Mouse (Mus musculus) C2C12 (cell line): ENCODE results near the gene Flnb. TPM values are rescaled to one million over a fixed set of nuclear protein-coding genes. Genes with fewer than 3 reads are reported as not detected.

Source experiments
- H3K27me3 ChIP-seq: one replicate; pipeline ENCODE4 v1.6.1; 2011; ENCODE audit not compliant: control insufficient read depth, insufficient read depth, insufficient read length
- H3K36me3 ChIP-seq: one replicate; pipeline ENCODE4 v1.6.1; 2011; ENCODE audit not compliant: control insufficient read depth, insufficient read depth
- H3K4me3 ChIP-seq: one replicate; pipeline ENCODE4 v1.5.1; 2011; ENCODE audit warnings: mild to moderate bottlenecking, control low read depth; ENCODE audit not compliant: poor library complexity, insufficient read depth, severe bottlenecking
- H3K79me2 ChIP-seq: one replicate; pipeline ENCODE4 v1.6.1; 2011; ENCODE audit not compliant: control insufficient read depth, insufficient read depth
- H3K79me3 ChIP-seq: one replicate; pipeline ENCODE4 v1.6.1; 2011; ENCODE audit warnings: low read depth, control low read depth
- H3ac ChIP-seq: one replicate; pipeline ENCODE3; 2011; ENCODE audit warnings: low read depth; ENCODE audit not compliant: control insufficient read depth, insufficient read length
- CEBPB ChIP-seq: IDR thresholded peaks from one replicate; pipeline ENCODE4 v1.6.1; 2011; ENCODE audit warnings: low read depth, mild to moderate bottlenecking, control low read depth, moderate library complexity
- CTCF ChIP-seq: IDR thresholded peaks from one replicate; pipeline ENCODE4 v1.5.1; 2011; ENCODE audit not compliant: control insufficient read depth, insufficient read depth, insufficient read length
- FOSL1 ChIP-seq: IDR thresholded peaks from one replicate; pipeline ENCODE4 v1.8.0; 2011; ENCODE audit warnings: mild to moderate bottlenecking, low read length; ENCODE audit not compliant: poor library complexity, insufficient read depth, severe bottlenecking
- MAX ChIP-seq: IDR thresholded peaks from one replicate; pipeline ENCODE4 v1.6.1; 2011; ENCODE audit warnings: mild to moderate bottlenecking, control low read depth
- MYOD1 ChIP-seq: IDR thresholded peaks from one replicate; pipeline ENCODE4 v1.6.1; 2011; ENCODE audit warnings: low read depth; ENCODE audit not compliant: control insufficient read depth, insufficient read length
- MYOG ChIP-seq: IDR thresholded peaks from one replicate; pipeline ENCODE4 v1.6.1; 2011; ENCODE audit not compliant: control insufficient read depth, insufficient read length; ENCODE audit errors: extremely low read depth
- USF1 ChIP-seq: IDR thresholded peaks from one replicate; pipeline ENCODE4 v1.6.1; 2011; ENCODE audit warnings: low read depth, mild to moderate bottlenecking, control low read depth, moderate library complexity
- polyA plus RNA-seq: library from polyadenylated mRNA; unstranded; fragments of >200 nt; fragmentation: generic; extraction: Trizol; gene quantifications from one replicate; pipeline ENCODE4 v1.2.1, GENCODE M21; 2012; ENCODE audit warnings: missing spikeins

Flnb gene
- polyA plus RNA-seq, 1 experiment, result 154 TPM

DNA sequence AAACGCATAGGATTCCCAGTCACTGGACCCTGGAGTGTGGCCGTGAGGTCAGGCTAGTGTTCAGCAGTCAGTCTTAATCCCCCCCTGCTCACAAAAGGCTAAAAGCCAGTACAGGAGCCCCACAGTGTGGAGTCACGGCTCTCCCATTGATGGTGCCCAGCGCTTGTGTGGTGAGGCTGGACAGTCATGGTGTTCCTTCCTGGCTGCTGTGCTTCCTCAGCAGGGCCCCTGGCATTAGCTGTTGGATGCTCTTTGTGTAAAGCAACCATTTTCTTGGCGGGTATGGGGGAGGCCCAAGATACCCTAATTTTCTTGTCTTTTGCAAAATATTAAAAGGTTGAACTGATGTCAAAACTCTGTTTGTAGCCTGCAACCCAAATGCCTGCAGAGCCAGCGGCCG is 69.4 kb downstream of the Flnb start:
- peaks cover 18% of the 10 kb centered on the region for H3K79me2 ChIP-seq
- H3K79me3 ChIP-seq, result peaks cover 10% of the 10 kb centered on the region
- H3K4me3 ChIP-seq, result no peak overlapping the region
- TF ChIP-seq CTCF (no peak), USF1 (no peak), MAX (no peak), CEBPB (no peak), FOSL1 (no peak), MYOG (no peak)
- no peaks in the 10 kb centered on the region for H3K27me3 ChIP-seq
- peaks cover 99% of the 10 kb centered on the region for H3K36me3 ChIP-seq
- no peak overlapping the region for H3ac ChIP-seq

DNA sequence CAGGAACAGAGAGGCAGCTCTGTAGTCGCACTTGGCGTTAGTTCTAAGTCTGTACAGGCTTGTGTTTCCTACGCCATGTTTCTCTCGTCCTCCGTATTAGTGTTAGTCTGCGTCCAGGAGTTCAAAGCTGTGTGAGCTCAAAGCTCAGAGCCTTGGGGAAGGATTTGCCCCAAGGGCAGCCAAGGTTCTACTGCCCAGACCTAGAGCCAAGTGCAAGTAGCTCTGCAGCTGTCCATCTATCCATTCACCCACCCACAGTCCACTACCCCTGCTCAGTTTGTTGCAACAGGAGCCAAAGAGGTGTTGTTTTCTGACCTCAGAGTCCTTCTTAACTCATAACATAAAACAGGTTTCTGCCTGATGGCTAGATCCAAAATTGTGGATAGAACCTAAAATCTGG is 70.5 kb downstream of the Flnb start:
- Histone ChIP-seq H3K4me3 (no peak overlapping the region), H3K79me2 (peaks cover 13% of the 10 kb centered on the region), H3K36me3 (peaks cover 99% of the 10 kb centered on the region), H3K79me3 (peaks cover 7% of the 10 kb centered on the region), H3ac (no peak overlapping the region), H3K27me3 (no peaks in the 10 kb centered on the region)
- no peak for TF ChIP-seq FOSL1
- no peak for TF ChIP-seq CEBPB
- TF ChIP-seq MYOD1, result no peak
- TF ChIP-seq MYOG, result no peak
- TF ChIP-seq MAX, result no peak
- TF ChIP-seq USF1, result no peak
- TF ChIP-seq CTCF, result no peak

DNA sequence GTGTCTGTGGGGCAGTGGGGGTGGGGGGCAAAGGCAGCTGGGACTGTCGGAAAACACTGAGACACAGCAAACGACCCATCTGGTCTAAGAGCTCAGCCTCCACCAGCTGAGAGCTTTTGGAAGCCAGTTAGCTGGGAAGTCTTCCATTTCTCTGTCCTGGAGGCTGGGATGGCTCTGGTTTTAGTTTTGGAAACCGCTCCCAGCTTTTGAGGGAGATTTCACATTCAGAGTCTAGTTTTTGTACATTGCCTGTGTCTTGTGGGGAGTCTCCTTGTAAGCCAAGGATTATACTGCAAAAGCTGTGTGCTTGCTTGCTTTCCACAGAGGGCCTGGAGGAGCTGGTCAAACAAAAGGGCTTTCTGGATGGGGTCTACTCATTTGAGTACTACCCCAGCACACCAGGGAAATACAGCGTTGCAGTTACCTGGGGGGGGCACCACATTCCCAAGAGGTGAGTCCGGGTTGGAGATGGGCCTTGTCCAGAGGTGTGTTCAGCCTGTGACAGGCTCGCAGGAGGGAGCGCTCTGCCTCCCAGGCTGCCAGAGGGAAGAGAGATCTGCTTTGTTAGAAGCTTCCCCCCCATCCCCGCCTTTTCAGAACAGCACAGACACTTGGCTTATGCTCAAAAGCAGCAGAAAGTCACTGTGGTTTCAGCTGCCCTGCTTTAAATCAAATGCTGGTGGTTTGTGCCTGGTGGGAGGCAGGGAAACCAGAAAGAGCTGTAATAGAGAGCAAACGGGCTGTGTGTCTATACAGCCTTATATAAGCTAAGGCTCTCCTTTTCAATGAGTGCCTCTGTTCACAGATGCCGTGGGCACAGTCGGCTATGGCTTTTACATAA is 71.3 kb downstream of the Flnb start:
- peaks cover 5% of the 10 kb centered on the region for H3K79me3 ChIP-seq
- no peaks in the 10 kb centered on the region for H3K27me3 ChIP-seq
- H3ac ChIP-seq, result no peak overlapping the region
- H3K79me2 ChIP-seq, result peaks cover 13% of the 10 kb centered on the region
- H3K36me3 ChIP-seq, result peaks cover 99% of the 10 kb centered on the region
- H3K4me3 ChIP-seq, result no peak overlapping the region
- TF ChIP-seq MYOD1, result peak; percentile 71
- no peak for TF ChIP-seq MAX
- TF ChIP-seq MYOG, result no peak

DNA sequence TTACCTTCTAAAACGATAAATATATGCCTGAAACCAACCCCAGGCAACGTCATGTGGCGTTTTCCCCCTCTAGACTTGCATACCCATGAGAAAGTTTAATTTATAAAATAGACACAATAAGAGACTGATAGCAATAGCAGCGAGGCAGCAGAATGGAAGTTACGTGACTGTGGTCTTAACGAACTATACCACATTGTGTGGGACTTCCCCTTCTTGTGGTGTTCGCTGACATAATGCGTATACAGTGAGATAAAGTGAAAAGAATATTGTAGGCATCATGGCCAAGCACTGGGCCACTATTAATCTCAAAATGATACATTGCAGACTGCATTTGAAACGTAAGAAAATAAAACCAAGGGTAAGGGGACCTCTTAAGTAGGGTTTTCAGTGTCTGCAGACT is 72.1 kb downstream of the Flnb start:
- no peak overlapping the region for H3K4me3 ChIP-seq
- no peaks in the 10 kb centered on the region for H3K27me3 ChIP-seq
- H3ac ChIP-seq, result no peak overlapping the region
- TF ChIP-seq USF1, result no peak
- peaks cover 2% of the 10 kb centered on the region for H3K79me3 ChIP-seq
- peaks cover 9% of the 10 kb centered on the region for H3K79me2 ChIP-seq
- peaks cover 99% of the 10 kb centered on the region for H3K36me3 ChIP-seq

DNA sequence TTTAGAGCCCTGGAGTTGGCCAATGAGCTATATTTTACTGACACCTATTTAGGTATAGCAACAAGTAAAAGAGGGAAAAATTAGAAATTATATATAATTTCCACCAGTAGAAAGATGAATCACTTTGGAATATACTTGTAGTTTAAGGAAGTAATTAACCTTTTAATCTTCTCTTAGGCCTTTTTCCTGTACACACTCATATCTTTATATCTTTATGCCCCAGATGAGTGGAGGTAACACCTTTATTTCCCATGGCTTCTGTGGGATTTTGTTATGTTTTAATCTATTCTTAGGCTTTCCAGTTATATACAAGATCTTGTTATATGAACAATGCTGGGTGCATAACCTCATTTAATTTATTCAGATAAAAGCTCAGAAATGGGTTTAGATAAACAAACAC is 73.6 kb downstream of the Flnb start:
- H3K4me3 ChIP-seq, result no peak overlapping the region
- no peaks in the 10 kb centered on the region for H3K79me2 ChIP-seq
- H3K36me3 ChIP-seq, result peaks cover 96% of the 10 kb centered on the region
- peaks cover 2% of the 10 kb centered on the region for H3K79me3 ChIP-seq
- H3K27me3 ChIP-seq, result no peaks in the 10 kb centered on the region
- no peak overlapping the region for H3ac ChIP-seq
- TF ChIP-seq MYOD1 (no peak), MAX (no peak), FOSL1 (no peak), CEBPB (no peak), CTCF (no peak), USF1 (no peak), MYOG (no peak)

DNA sequence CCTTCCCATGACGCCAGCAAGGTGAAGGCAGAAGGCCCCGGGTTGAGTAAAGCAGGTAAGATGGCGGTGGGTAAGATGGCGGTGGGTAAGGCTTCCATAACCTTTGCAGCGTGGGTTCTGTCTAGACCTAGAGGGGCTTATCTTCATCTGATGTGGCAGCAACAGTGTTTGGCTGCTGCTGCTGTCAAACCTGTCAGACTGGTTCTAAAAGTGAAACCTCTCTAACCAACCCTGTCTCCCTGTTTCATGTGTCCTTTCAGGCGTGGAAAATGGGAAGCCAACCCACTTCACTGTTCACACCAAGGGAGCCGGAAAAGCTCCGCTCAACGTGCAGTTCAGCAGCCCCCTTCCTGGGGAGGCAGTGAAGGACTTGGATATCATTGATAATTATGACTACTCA is 78.4 kb downstream of the Flnb start:
- Histone ChIP-seq H3ac (no peak overlapping the region), H3K36me3 (peaks cover 96% of the 10 kb centered on the region)
- TF ChIP-seq CEBPB (no peak), USF1 (no peak), CTCF (no peak), MYOG (no peak)

More for the DNA sequence above, 78.4 kb downstream of the Flnb start:
- Histone ChIP-seq H3K27me3 (no peaks in the 10 kb centered on the region), H3K4me3 (no peak overlapping the region), H3K79me2 (peaks cover 9% of the 10 kb centered on the region), H3K79me3 (no peaks in the 10 kb centered on the region)
